ENCODE assay signal across 17 mouse cellular contexts in genomic region chr3:96082100-96082499, GRCm38 (mm10).
"Had no signal": no experiment of that assay in that cellular context is flagged by ENCODE, and none has a peak within 500 bp of the region (broad histone marks: within the 10 kb centered on the region; RNA-seq: fewer than 3 reads in every experiment).

No protein-coding gene starts in this region.

- H3K9ac ChIP-seq: intestine, embryonic 15.5 days; kidney, embryonic 15.5 days; limb, embryonic 12.5 days; limb, embryonic 15.5 days; lung, embryonic 15.5 days had no signal

- ATAC-seq: intestine, embryonic 15.5 days had no signal

- H3K27ac ChIP-seq: intestine, embryonic 15.5 days; kidney, embryonic 15.5 days; limb, embryonic 12.5 days; limb, embryonic 15.5 days; lung, embryonic 15.5 days had no signal

- H3K4me3 ChIP-seq: intestine, embryonic 15.5 days; kidney, embryonic 15.5 days; limb, embryonic 12.5 days; limb, embryonic 15.5 days; lung, embryonic 15.5 days had no signal

- H3K27me3 ChIP-seq: intestine, embryonic 15.5 days; kidney, embryonic 15.5 days; limb, embryonic 12.5 days; limb, embryonic 15.5 days; lung, embryonic 15.5 days had no signal

- H3K4me2 ChIP-seq: intestine, embryonic 15.5 days; kidney, embryonic 15.5 days; limb, embryonic 12.5 days; limb, embryonic 15.5 days; lung, embryonic 15.5 days; midbrain, embryonic 11.5 days had no signal

- DNase-seq: kidney, adult 11 months; kidney, adult 8-10 months; kidney, postnatal 10 days; kidney, postnatal 36 days; left cerebral cortex, postnatal 4 days; lung, adult 18-20 months; lung, postnatal 10 days; lung, postnatal 36 days; thymus, adult 2 months; thymus, postnatal 14 days; thymus, postnatal 4 days had no signal

- H3K9me3 ChIP-seq: intestine, embryonic 15.5 days; kidney, embryonic 15.5 days; limb, embryonic 12.5 days; limb, embryonic 15.5 days; lung, embryonic 15.5 days had no signal

- H3K36me3 ChIP-seq: intestine, embryonic 15.5 days; kidney, embryonic 15.5 days; limb, embryonic 12.5 days; limb, embryonic 15.5 days; lung, embryonic 15.5 days had no signal

- H3K4me1 ChIP-seq: intestine, embryonic 15.5 days; kidney, embryonic 15.5 days; limb, embryonic 12.5 days; limb, embryonic 15.5 days; lung, embryonic 15.5 days had no signal
